Mouse (Mus musculus) 3T3-L1 (cell line): ENCODE measurements around the gene Adamts2.

Experiments used
- DNase-seq: peaks from one replicate; pipeline ENCODE4 v3.0.0-alpha.2; 2015; ENCODE audit warnings: low read depth, low spot score

The Adamts2 gene

GRCm38 (mm10) chr11:50671820-50672310 lies 70.0 kb downstream of the Adamts2 start:
- peak; percentile 7 for DNase-seq

- DNase-seq, result peak; percentile 71
These were observed 71.0 kb downstream of the Adamts2 start for GRCm38 (mm10) chr11:50672866-50673265.

- DNase-seq, result peak; percentile 65
These were observed 71.8 kb downstream of the Adamts2 start for GRCm38 (mm10) chr11:50673525-50674250.

- DNase-seq, result peak; percentile 94
These were observed 72.5 kb downstream of the Adamts2 start for GRCm38 (mm10) chr11:50674390-50674789.

GRCm38 (mm10) chr11:50678650-50679049 lies 76.8 kb downstream of the Adamts2 start:
- no peak for DNase-seq

GRCm38 (mm10) chr11:50681940-50682339 lies 80.1 kb downstream of the Adamts2 start:
- DNase-seq, result no peak

GRCm38 (mm10) chr11:50683821-50684220 lies 81.9 kb downstream of the Adamts2 start:
- peak; percentile 73 for DNase-seq

- no peak for DNase-seq
These were observed 86.7 kb downstream of the Adamts2 start for GRCm38 (mm10) chr11:50688584-50688983.

GRCm38 (mm10) chr11:50689672-50690071 lies 87.8 kb downstream of the Adamts2 start:
- no peak for DNase-seq

- DNase-seq, result no peak
These were observed 98.1 kb downstream of the Adamts2 start for GRCm38 (mm10) chr11:50699971-50700370.

GRCm38 (mm10) chr11:50700496-50700895 lies 98.6 kb downstream of the Adamts2 start:
- peak; percentile 51 for DNase-seq

GRCm38 (mm10) chr11:50703397-50703796 lies 101.5 kb downstream of the Adamts2 start:
- no peak for DNase-seq

GRCm38 (mm10) chr11:50704511-50704910 lies 102.6 kb downstream of the Adamts2 start:
- DNase-seq, result peak; percentile 54

- peak; percentile 25 for DNase-seq
These were observed 105.4 kb downstream of the Adamts2 start for GRCm38 (mm10) chr11:50707259-50707658.

- no peak for DNase-seq
These were observed 111.8 kb downstream of the Adamts2 start for GRCm38 (mm10) chr11:50713610-50714202.

GRCm38 (mm10) chr11:50715091-50715490 lies 113.2 kb downstream of the Adamts2 start:
- DNase-seq, result no peak

- no peak for DNase-seq
These were observed 115.6 kb downstream of the Adamts2 start for GRCm38 (mm10) chr11:50717381-50717897.

- no peak for DNase-seq
These were observed 117.0 kb downstream of the Adamts2 start for GRCm38 (mm10) chr11:50718862-50719261.

- DNase-seq, result peak; percentile 63
These were observed 118.5 kb downstream of the Adamts2 start for GRCm38 (mm10) chr11:50720421-50720820.

- peak; percentile 16 for DNase-seq
These were observed 119.1 kb downstream of the Adamts2 start for GRCm38 (mm10) chr11:50720856-50721550.

GRCm38 (mm10) chr11:50725595-50725994 lies 123.7 kb downstream of the Adamts2 start:
- no peak for DNase-seq

GRCm38 (mm10) chr11:50726035-50726434 lies 124.2 kb downstream of the Adamts2 start:
- DNase-seq, result no peak
